Mouse (Mus musculus) ES-E14 (cell line): ENCODE measurements around the gene Chn1. TPM values are rescaled to one million over a fixed set of nuclear protein-coding genes. Genes with fewer than 3 reads are reported as not detected.

ENCODE experiments used
- DNase-seq: peaks from one replicate; pipeline ENCODE4 v3.0.0-alpha.2; 2013; ENCODE audit warnings: low read depth, low spot score
- H3K27ac ChIP-seq: 2 replicates; pipeline ENCODE4 v1.5.1; 2012; ENCODE audit warnings: low read depth, mild to moderate bottlenecking, low read length, moderate library complexity, mixed read lengths; ENCODE audit not compliant: poor library complexity, insufficient read depth, severe bottlenecking
- H3K36me3 ChIP-seq: 2 replicates; pipeline ENCODE4 v1.6.1; 2012; ENCODE audit warnings: mild to moderate bottlenecking, low read length, moderate library complexity, mixed read lengths; ENCODE audit not compliant: control insufficient read depth, poor library complexity, insufficient read depth, severe bottlenecking
- H3K4me1 ChIP-seq, 2 experiments: fragments of 150-350 bp in 1 of 2; sonication (generic) in 1 of 2; 2 replicates each; pipeline ENCODE4 v1.6.1; 2012; ENCODE audit warnings: low read length in 2 of 2, mild to moderate bottlenecking in 1 of 2, mixed read lengths in 1 of 2; ENCODE audit not compliant: control insufficient read depth in 2 of 2, insufficient read depth in 2 of 2, poor library complexity in 1 of 2
- H3K4me3 ChIP-seq, 2 experiments: fragments of 150-350 bp in 1 of 2; sonication (generic) in 1 of 2; 2 replicates each; pipeline ENCODE4 v1.5.1; 2012; ENCODE audit warnings: low read length in 2 of 2, low read depth in 1 of 2, mild to moderate bottlenecking in 1 of 2, mixed read lengths in 1 of 2; ENCODE audit not compliant: insufficient read depth in 1 of 2, poor library complexity in 1 of 2, severe bottlenecking in 1 of 2
- H3K9ac ChIP-seq: 2 replicates; pipeline ENCODE4 v1.6.1; 2012; ENCODE audit warnings: low read depth, mild to moderate bottlenecking, low read length, mixed read lengths; ENCODE audit not compliant: poor library complexity, insufficient read depth, severe bottlenecking
- H3K9me3 ChIP-seq: fragments of 150-350 bp; sonication (generic); 2 replicates; pipeline ENCODE4 v1.6.1; 2012; ENCODE audit warnings: low read depth, mild to moderate bottlenecking, low read length; ENCODE audit not compliant: control insufficient read depth, insufficient read depth
- CHD2 ChIP-seq: IDR thresholded peaks from 2 replicates; pipeline ENCODE4 v1.6.1; 2014; ENCODE audit warnings: mild to moderate bottlenecking, low read depth, low read length, inconsistent platforms
- HCFC1 ChIP-seq: IDR thresholded peaks from 2 replicates; pipeline ENCODE4 v1.6.1; 2012; ENCODE audit warnings: low read length, inconsistent platforms, borderline replicate concordance; ENCODE audit not compliant: insufficient read depth
- MAFK ChIP-seq: IDR thresholded peaks from 2 replicates; pipeline ENCODE4 v1.6.1; 2014; ENCODE audit warnings: mild to moderate bottlenecking, low read depth, low read length, inconsistent platforms; ENCODE audit not compliant: insufficient read depth
- ZC3H11A ChIP-seq: IDR thresholded peaks from 2 replicates; pipeline ENCODE4 v1.6.1; 2012; ENCODE audit warnings: low read depth, mild to moderate bottlenecking, inconsistent platforms, low read length, borderline replicate concordance
- ZNF384 ChIP-seq: IDR thresholded peaks from 2 replicates; pipeline ENCODE4 v1.6.1; 2012; ENCODE audit warnings: low read depth, low read length, inconsistent platforms
- in situ Hi-C, 2 experiments: fragments of 600-800 bp; cut with MboI; formaldehyde crosslinking; loops; one replicate each; pipeline ENCODE4 v1.15.1; 2025; ENCODE audit warnings: low sequenced_read_pairs in 2 of 2, inconsistent platforms in 1 of 2; ENCODE audit not compliant: unreplicated experiment in 2 of 2
- total RNA-seq: library from RNA; depleted of rRNA; stranded (reverse); fragments of 300-350 nt; gene quantifications from 2 replicates; pipeline ENCODE4 v1.2.3, GENCODE M21; 2012

Chn1 gene
- total RNA-seq, 1 experiment, result 21.6 TPM

GRCm38 (mm10) chr2:73727868-73728267, 47.3 kb downstream of the Chn1 start:
- no peak overlapping the region for H3K4me3 ChIP-seq

GRCm38 (mm10) chr2:73724934-73725333, 50.2 kb downstream of the Chn1 start:
- H3K27ac ChIP-seq, result no peak overlapping the region
- no peak for TF ChIP-seq HCFC1
- no peak for TF ChIP-seq ZNF384
- no peak for TF ChIP-seq MAFK
- no peak for TF ChIP-seq CHD2
- TF ChIP-seq ZC3H11A, result no peak
- no peak overlapping the region for H3K4me3 ChIP-seq
- H3K9ac ChIP-seq, result no peak overlapping the region
- in situ Hi-C loops, result no loop called here
- peaks cover 0 to 2% of the 10 kb centered on the region in 2 experiments; a peak in 1 of 4 replicates for H3K4me1 ChIP-seq
- no peaks in the 10 kb centered on the region for H3K36me3 ChIP-seq
- no peaks in the 10 kb centered on the region for H3K9me3 ChIP-seq
- no peak for DNase-seq

More at GRCm38 (mm10) chr2:73727868-73728267, 47.3 kb downstream of the Chn1 start:
- no peak for DNase-seq
- in situ Hi-C loops, result no loop called here
- H3K36me3 ChIP-seq, result no peaks in the 10 kb centered on the region
- no peaks in the 10 kb centered on the region for H3K9me3 ChIP-seq
- no peak overlapping the region for H3K27ac ChIP-seq
- H3K4me1 ChIP-seq, result peaks cover 0 to 3% of the 10 kb centered on the region in 2 experiments; a peak in 1 of 4 replicates
- no peak for TF ChIP-seq HCFC1
- TF ChIP-seq ZNF384, result no peak
- no peak for TF ChIP-seq MAFK
- TF ChIP-seq ZC3H11A, result no peak
- no peak for TF ChIP-seq CHD2
- no peak overlapping the region for H3K9ac ChIP-seq

DNA sequence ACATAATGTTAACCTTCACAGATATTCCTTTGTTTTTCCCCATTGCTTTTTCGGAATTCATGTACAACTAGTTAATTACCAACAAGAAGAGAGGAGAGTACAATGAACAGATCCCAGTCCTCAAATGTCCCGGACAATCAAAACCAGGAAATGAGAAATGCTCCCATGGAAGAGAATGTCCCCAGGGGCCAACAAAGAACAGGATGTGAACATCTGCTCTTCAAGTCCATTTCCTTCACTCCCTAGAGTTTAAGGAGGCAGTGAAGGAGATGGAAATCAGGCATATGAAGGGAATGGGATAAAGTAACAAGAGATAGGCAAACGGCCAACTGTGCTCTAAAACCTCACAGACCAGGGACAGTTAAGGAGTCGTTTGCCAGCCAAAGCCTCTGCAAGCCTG, 53.3 kb downstream of the Chn1 start:
- peaks cover 0 to 2% of the 10 kb centered on the region in 2 experiments; a peak in 1 of 4 replicates for H3K4me1 ChIP-seq
- in situ Hi-C loops, result no loop called here
- H3K36me3 ChIP-seq, result no peaks in the 10 kb centered on the region; the same call in 1 of the 2 replicates
- H3K9ac ChIP-seq, result no peak overlapping the region
- no peak for DNase-seq
- TF ChIP-seq ZNF384 (no peak), MAFK (no peak), HCFC1 (no peak), ZC3H11A (no peak), CHD2 (no peak)
- H3K9me3 ChIP-seq, result no peaks in the 10 kb centered on the region
- H3K4me3 ChIP-seq, result no peak overlapping the region
- no peak overlapping the region for H3K27ac ChIP-seq

DNA sequence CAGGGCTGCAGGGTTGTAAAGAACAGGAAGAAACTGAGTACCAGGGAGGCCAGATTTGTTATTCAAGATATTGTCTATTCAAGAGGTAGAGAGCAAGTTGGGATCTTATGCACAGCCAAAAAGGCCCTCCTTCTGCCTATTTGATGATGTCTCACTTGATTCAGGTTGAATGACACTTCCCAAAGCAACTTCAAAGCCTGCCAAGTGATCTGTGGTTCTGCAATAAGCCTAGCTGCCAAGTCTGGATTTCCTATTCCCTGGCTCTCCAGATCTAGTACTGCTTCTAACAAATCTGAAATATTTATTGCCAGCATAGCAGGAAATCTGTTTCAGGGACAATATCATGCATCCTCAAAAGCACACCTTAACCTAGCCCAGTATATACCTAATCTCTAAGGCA, 62.7 kb downstream of the Chn1 start:
- no peaks in the 10 kb centered on the region for H3K36me3 ChIP-seq
- in situ Hi-C loops, result no loop called here
- H3K27ac ChIP-seq, result no peak overlapping the region
- no peaks in the 10 kb centered on the region for H3K4me1 ChIP-seq
- H3K9ac ChIP-seq, result no peak overlapping the region
- no peak for DNase-seq
- H3K9me3 ChIP-seq, result no peaks in the 10 kb centered on the region
- no peak for TF ChIP-seq MAFK
- TF ChIP-seq ZNF384, result no peak
- TF ChIP-seq CHD2, result no peak
- no peak for TF ChIP-seq ZC3H11A
- no peak for TF ChIP-seq HCFC1
- H3K4me3 ChIP-seq, result no peak overlapping the region

- no peak overlapping the region for H3K9ac ChIP-seq
- in situ Hi-C loops, result no loop called here
- H3K27ac ChIP-seq, result no peak overlapping the region
- H3K36me3 ChIP-seq, result no peaks in the 10 kb centered on the region
- H3K4me3 ChIP-seq, result no peak overlapping the region
- no peaks in the 10 kb centered on the region for H3K9me3 ChIP-seq
- H3K4me1 ChIP-seq, result no peaks in the 10 kb centered on the region
- DNase-seq, result no peak
- TF ChIP-seq CHD2, result no peak
- no peak for TF ChIP-seq MAFK
- TF ChIP-seq ZC3H11A, result no peak
- no peak for TF ChIP-seq HCFC1
- no peak for TF ChIP-seq ZNF384
Measured at GRCm38 (mm10) chr2:73693045-73693444, 82.1 kb downstream of the Chn1 start.
